Mouse (Mus musculus): Measurements from ENCODE around the gene Rnf144a.
"Not testable (repeated sequence)": the region's sequence is repeated elsewhere in the genome, so short reads cannot be mapped to it uniquely, and the experiment has no call there.

The Rnf144a gene

DNA sequence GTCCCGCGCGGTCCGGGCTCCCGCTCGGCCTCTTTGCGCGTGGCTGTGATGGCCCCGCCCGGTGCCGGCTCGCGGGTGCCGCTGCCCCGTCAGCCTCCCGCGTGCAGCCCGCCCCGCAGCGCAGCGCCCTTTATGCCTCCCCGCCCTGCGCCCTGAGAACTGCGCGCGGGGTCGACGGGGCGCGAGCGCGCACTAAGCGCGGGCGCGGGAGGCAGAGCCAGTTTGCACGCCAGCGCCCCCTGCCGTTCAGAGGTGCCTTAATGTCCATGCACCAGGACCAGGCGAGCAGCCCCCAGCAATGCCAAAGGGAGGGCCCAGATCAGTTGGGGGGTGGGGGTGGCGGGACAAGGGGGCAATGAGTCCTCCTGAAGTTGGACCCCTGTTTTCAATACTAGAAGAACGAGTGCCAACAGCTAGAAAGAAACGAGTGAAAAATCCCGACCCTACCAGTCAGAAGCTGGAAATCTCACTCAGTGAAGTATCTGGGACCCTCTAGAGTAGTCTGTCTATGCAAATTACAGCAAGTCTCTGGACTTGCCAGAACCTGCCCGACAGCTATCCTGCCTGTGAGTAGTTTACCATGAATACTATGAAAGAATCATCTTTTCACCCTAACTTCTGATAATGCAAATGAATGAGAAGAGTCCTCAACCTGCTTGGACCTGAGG, at the start of gene Rnf144a:
Rnf144a (minus strand) TSS at position 151 of the 668 bp plus-strand sequence.
- DNase-seq: peak; percentile 99

DNA sequence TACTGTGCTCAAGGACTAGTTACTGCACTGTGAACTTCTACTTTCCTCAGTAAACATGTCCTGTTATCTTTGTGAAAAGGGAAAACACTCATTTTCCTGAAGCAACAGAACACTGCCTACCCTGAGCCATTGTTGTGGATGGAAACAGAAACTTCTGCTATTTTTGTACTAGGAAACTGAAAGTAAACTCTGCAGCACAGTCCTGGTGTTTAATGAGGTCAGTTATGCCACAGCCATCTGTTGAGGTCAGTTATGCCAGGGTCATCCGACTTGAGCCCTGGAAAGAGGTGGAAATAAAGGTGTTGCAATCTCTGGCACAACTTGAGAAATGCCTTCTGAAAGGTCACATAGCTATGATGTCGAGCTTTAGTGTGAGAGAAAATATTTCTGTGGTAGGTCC, 45.0 kb upstream of the Rnf144a start:
- DNase-seq: no peak

DNA sequence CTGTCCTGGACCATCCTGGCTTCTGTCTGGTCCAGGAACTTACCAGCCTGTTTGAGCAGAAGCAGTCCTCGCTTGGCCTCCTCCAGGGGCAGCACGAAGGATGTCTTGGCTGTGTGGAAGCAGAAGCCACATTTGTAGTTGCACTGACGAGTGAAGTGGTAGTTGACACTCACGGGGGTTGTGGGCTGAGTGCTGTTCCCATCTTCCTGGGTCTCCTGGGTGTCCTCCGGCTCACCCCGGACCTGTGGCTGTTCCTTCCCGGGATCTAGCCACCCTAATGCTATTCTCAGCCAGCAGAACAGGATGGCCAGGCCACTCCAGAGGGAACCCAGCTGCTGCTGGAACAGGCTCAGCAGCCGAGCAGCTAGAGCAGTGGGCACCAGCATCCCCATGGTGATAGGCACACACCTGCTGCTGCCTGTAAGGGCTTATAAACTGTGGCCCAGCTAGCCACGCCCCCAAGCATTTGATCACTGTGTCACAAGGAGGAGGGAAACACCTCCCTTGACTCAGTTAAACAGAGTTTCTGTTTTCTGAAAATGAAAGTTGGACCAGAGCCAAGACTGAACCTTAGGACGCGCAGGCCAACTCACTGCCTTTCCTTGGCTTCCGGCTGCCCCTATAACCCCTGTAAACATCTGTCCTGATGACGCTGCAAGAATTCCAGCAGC, 41.1 kb upstream of the Rnf144a start, which contains the start of gene Rsad2:
Rsad2 (minus strand) TSS at position 425 of the 671 bp plus-strand sequence.
- peak; percentile 84 for DNase-seq

DNA sequence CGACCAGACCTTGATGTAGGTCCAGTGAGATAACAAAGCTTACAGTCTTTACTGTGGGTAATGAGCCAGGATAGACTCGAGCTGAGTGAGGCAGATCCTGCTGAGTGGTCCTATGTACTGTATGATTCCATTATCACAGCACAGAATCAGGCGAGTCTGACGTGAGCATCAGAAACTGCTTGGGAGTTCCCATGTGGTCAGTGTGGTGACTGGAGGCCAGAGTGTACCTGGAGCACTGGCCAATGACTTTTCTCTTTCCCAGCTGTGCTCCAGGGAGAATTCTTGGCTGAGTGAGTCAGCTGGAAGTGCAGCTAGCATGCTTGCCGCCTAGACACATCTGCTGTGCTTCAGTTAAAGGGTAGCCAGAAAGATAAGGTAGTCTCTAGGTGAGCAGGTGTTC, 39.6 kb upstream of the Rnf144a start:
- no peak for DNase-seq

DNA sequence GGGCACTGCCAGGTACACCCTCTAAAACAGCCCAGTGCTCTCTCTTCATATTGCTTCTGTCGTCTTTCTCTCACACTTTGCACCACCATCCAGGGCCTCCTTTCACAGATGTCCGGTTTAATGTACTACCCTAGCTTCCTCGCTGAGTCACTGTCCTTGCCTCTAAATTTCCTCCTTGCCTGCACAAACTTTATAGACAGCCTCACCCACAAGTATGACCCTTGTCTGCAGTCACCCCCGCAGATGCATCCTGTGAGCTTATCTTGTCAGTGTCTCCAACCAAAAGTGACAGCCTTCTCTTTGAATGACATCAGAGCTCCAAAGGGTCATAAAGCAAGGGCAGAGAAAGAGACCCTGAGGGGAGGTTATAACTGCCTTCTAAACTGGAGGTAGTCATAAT, 37.9 kb upstream of the Rnf144a start:
- DNase-seq: no peak

DNA sequence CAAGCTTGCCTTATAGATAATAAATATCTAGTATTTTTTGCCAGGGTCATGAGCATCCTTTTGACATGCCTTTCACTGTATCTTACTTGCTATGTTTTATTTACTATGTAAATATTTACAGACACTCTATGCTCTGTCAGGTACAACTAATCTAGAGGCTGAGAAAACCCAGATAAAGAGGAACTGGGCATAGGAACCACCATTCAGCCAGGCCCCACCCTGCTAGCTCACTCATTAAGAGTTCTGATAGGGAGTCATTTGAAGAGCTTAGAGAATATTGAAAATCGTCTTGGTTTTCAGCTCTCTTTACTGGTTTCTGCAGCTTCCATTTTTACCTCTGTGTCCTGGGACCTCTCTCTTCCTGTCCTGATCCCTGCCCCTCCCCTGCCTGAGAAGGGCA, 36.1 kb upstream of the Rnf144a start:
- DNase-seq: no peak

DNA sequence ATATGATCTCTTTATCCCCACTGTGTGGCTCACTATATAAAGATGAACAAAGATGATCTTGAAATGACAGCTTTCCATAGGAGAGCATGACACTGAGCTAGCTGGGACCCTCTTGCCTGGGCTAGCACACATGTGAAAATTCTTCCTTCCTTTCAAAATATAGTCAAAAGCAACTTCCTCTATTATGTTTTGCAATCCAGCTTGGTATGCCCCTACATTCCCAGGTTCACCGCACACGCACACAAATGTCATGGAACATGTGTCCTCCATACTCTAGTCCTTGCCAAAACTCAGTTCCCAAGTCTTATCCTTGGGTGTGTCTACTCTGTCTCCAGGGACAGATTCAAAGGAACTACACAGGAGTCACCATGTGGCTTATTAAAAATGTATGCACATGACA, 34.4 kb upstream of the Rnf144a start:
- no peak for DNase-seq

DNA sequence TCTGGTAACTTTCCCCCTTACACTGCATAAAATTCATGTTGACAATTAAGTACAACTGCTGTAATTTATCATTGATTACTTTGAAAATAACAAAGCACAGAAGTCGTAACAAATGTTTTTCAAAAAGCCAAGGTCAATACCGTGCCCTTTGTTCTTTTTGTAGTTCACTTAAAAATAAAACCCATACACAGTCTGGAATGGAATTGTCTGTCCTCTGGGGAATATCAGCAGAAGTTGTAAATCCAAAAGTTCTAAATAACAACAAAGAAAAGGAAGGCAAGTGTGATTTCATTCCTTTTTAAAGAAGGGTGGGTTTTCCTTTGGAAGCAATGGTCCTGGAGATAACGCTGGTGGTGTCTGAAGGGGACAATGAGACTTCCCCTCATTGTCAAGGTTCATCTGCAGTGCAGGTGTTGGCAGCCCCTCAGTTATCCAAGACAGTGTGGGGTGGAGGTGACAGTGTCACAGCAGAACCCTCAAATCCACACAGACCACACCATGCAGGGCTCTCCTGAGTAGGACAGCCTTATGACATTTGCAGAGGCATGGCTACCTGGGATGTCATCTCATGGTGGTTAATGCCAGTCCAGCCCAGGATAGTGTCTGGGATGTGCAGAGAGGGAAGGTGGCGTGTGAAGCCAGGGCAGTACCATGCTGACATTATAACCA, 31.5 kb upstream of the Rnf144a start:
- DNase-seq: no peak

DNA sequence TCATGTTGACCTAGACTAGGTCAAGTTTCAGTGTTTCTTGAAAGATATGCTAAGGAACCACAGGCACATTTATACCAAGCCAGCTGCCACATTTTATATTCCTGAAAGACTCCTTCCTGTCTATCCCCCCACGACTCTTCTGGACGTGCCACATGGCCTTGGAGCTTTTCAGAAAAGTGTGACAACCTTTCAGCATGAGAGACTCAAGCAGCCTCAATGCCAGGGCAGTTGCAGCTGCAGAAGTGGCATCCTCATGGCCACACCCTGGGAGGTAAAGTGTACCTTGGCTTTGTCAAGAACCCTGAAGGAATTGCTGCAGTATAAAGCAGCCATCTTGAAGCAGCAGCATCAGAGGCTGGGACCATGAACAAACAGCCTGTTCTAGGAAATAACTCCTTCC, 29.5 kb upstream of the Rnf144a start:
- no peak for DNase-seq

DNA sequence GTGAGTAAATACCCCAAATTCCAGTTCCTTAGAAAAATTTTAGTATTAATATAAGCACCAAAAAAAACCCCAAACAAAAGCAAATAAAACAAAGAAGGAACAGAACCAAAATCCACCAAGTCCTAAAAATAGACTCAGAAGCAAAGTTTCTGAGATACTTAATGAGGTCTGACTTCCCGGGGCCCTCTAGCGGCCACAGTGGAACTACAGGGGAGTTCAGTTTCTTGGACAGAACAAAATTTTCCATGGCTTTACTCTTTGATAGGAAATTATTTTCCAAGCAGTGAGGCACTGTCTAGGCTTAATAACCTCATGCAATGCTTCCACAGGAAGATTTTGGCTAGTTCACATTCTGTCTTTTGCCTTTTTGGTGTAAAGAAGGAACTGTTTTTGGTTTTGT, 29.0 kb upstream of the Rnf144a start:
- peak; percentile 80 for DNase-seq

DNA sequence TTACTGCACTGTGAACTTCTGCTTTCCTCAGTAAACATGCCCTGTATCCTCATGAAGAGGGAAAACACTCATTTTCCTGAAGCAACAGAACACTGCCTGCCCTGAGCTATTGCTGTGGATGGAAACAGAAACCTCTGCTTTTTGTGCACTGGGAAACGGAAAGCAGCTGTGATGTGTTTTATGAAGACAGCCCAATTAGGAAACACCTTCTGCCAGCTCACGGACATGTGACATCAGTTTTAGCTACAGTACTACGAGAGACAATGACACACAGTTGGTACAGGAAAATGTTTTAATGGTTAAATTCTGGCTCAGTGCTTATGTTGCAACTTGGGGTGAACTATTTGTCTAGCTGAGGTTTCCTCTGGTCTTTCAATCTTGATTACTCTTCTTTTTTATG, 24.3 kb upstream of the Rnf144a start:
- DNase-seq: no peak

DNA sequence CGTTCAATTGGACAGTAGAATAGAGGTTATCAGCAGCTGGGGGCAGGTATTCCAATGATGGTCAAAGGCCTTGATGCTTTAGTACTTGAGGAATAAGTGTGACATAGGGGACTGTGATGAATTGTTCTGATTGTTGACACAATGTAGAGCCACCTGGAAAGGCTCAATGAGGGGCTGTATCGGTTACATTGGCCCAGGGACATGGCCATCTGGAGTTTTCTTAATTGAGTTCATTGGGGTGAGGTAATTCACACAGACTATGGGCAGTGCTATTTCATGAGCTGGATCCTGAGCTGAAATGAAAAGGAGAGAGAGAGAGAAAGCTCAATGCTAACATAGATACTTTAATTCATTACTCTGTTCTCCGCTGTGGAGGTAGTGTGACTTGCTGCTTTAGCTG, 22.9 kb upstream of the Rnf144a start:
- no peak for DNase-seq

DNA sequence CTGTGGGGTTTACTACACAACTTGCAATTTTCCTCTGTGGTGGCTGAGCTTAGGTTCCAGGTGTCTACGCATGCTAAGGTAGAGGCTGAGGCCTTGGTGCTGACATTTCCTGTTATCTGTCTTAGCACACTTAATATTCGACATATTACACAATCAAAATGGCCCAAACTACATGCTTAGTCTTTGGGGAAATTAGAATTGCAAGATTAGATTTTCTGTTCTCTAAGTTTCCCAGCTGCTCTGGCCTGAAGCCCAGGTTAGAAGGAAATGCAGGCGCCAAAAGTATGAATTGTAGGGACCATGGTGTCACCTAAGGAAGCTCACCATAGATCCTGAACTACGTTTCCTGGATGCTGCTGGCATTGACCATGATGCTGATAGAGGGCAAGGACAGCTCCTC, 21.3 kb upstream of the Rnf144a start:
- no peak for DNase-seq

DNA sequence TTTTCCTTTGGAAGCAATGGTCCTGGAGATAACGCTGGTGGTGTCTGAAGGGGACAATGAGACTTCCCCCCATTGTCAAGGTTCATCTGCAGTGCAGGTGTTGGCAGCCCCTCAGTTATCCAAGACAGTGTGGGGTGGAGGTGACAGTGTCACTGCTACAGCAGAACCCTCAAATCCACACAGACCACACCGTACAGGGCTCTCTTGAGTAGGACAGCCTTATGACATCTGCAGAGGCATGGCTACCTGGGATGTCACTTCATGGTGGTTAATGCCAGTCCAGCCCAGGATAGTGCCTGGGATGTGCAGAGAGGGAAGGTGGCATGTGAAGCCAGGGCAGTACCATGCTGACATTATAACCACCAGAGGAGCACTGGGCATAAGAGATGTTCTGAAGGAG, 13.7 kb upstream of the Rnf144a start:
- DNase-seq: not testable (repeated sequence)

DNA sequence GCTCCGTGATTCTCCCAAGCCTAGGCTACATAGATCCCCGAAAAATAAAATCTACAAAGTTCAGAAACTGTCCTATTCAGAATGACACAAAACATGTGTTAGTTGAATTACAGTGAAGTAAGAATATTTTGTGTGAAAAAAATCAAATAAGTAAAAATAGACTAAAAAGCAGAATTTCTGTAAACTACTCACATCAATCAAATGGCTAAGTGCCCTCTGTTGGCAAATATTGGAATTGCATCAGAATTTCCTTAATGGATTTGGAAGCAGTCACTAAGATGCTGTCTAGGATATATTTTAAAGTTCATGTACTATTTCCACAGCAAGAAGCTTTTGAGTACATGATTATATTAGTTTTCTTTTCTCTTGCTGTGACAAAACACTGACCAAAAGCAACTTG, 9.8 kb upstream of the Rnf144a start:
- DNase-seq: no peak

DNA sequence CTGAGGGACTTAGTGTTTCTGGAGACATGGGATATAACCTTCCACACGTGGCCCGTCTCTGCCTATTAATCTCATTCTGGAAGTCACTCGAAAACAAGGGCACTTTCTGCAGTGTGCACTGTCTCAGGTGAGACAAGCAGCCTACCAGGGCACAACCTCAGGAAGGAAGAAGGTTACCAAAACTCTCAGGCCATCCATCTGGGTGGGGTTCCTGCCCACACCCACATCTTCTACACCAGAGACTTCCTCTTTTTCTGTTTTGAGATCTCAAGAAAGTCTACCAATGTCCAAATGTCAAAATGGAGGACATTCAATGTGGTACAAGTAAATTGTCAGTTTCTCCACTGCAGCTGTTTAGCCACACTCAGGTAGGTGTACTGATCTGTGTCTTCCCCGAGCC, 3.3 kb upstream of the Rnf144a start:
- DNase-seq: no peak

DNA sequence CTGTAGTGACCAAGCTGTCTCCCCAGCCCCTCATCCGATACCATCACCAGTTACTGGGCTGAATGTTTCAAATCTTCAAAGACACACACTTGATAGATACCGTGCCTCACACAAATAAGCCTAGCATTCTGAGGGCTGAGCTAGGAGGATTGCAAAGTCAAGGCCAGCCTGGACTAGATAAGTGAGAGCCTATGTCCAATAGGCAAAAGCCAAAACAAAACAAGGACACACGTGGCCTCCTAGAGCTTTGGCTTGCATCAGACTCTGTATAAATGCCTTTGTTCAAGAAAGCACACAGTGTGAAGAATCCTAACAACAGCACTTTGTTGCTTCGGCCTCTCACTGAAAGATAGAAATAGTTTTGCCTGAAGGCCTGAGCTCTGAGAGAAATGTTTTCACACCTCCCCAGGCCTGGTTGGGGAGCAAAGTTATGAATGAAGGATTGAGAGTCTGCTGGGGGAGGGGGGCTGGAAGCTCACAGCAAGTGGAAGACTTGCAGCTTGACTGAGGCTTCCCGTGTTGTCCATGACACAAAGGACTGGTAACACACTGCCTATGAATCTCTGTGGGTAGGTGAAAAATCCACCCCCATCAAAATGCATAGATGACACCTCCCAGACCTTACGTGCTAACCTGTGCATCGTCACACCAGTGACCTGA, 1.7 kb upstream of the Rnf144a start:
- no peak for DNase-seq

DNA sequence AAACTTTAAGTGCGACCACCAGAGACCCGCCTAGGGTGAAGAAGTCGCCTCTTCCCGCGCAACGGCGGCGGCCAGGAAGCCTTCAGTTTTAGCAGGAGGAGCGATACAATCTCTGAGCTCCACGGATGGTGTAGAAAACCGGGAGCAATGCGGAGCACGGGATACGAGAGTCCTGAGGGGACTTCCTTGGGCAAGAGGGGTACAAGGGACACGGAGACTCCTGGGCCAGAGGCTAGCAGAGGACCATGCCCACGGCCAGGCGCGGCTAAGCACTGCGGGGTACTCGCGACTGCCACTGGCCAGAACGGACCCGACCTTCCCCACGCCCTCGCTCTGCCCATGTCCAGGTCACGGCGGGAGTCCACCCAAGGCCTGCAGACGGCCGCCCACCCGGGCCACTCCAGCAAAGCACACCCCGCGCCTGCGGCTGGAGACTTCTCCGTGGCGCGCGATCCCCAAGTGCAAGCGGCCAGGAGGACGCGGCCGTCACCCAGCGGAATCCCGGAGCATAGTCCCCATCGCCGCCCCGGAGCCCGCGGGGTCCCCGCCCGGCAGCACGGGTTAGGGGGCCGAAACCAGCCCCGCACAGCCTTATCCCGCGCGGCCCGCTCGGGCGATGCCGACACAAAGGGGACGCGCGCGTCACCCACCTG, 477 bp downstream of the Rnf144a start:
- DNase-seq: peak; percentile 70

DNA sequence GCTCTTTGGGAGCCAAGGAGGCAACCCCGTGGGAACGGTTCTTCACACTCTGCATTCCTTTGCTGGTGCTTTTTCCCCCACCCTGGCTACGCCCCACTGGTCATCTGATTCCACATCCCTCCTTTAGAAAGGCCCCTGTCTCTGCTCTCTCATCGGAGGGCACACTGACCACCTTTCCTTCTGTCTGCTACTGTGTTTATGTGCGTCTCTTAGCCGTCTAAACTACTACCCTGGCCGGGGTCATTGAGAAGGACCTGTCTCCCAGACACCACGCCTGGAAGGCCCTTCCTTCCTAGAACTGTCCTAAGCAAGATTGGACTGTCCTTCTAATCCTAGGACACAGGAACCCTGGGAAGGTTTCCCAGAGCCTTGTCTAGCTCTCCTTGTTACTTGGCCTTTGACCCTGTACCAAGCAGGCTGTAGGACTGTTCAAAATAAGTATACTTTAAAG, 1.1 kb downstream of the Rnf144a start:
- peak; percentile 21 for DNase-seq

DNA sequence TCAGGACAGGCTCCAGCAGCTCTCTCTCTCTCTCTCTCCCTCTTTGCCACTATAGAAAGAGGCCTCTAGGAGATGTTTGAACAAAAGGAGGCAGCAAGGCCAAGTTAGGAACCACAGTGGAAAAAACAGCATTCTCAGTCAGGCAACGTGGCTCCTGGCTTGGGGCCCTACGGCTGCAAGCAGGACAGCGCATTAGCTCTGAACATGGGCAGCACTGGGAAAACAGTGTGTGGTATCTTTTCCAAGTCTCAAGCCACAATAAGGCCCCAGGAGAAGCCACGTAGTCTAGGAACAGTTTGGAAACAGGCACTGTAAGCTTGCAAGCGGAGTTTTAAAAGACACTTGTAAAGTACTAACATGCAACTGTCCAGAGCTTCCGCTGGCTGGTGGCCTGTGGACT, 2.3 kb downstream of the Rnf144a start:
- DNase-seq: no peak

DNA sequence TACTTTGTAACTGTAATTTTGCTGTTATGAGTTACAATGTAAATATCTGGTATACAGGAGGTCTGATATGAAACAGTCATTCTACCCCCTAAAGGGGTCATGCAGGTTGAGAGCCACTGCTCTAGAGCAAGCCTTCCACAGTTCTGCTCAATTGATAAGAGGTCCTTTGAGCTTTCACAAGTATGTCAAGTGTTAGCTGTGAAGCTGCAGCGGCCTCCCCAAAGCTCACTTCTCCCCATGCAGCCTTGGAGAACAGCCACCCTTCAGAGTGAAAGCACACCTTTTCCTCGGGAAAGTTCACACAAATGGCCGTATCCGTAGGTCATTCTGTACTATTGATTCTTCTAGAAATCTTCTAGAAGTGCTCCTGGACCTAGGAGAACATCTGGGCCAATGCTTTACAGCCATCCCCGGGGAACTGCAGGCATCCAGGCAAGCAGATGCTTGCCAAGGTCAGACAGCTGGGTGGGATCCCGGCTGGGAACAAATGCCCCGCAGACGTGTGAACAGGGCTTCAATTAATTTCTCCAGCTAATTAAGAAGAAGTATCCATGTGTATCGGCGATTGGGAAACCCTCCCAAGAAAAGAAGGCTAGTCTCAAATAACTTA, 3.1 kb downstream of the Rnf144a start:
- no peak for DNase-seq

DNA sequence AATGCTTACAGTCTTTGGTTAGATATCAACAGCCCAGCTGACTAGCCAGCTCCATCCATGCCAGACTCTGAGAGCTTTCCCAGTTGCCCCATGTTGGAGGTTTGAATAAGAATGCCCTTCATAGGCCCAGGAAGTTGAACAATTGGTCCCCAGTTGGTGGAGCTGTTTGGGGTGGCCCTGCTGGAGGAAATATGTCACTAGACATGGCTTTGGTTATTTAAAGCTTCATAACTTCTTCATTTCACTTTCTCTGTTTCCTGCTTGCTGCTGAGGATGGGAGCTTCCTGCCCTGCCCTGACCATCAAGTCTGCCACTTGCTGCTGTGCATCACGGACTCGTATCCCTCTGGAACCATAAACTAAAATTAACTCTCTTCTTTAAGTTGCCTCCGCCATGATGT, 4.6 kb downstream of the Rnf144a start:
- DNase-seq: no peak

DNA sequence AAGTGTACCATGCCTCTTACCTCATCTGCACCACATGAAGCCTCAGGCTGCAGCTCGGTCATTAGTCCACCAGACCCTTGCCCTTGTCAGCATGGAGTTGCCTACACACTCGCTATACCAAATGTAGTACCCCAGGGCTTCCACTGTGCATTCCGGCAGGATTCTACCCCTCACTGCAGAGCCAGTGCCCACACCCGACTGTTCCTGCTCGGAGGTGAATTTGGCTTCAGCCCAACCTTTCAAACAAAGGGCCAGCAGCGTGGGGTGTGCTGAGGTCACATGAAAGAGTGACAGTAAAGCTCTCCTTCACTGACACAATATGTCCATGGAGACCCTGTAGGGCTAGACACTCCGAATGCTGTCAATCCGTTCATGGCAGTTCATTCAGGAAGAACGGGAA, 6.3 kb downstream of the Rnf144a start:
- DNase-seq: no peak

Data from thymus, postnatal 4 days (tissue).